16 mouse cellular contexts compared by ENCODE assay signal in the genomic region with DNA sequence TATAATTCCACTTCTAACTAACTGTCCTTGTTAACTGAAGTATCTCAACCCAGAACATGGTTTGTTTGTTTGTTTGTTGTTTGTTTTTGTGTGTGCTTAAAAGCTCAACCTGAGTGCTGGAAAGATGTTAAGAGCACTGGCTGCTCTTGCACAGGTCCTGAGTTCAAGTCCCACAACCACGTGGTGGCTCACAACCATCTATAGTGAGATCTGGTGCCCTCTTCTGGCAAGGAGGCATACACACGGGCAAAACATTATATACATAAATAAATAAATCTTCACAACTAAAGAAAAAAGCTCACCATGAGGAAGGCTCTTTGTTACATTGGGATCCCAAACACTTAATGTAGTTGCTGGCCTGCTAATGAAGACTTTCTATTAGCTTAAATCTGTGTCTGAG. TPM values are rescaled to one million over a fixed set of nuclear protein-coding genes. Genes with fewer than 3 reads are reported as not detected.
DNase-seq lines count a peak whose midpoint lies in the region; ATAC-seq and TF ChIP-seq lines count a peak whose summit lies in the region.
"Had no signal": no experiment of that assay in that cellular context is flagged by ENCODE, and none has a peak within 500 bp of the region (broad histone marks: within the 10 kb centered on the region; RNA-seq: fewer than 3 reads in every experiment).

No protein-coding gene starts in this region.

- H3K4me1 ChIP-seq in heart, adult 2 months (ENCODE audit: control insufficient read depth, insufficient read depth, low read length): peaks cover 2% of the 10 kb centered on the region
- H3K4me1 ChIP-seq in liver, postnatal 0 days (ENCODE audit: insufficient read depth): peaks cover 5% of the 10 kb centered on the region; the same call in 1 of the 2 replicates
- H3K4me1 ChIP-seq in E14TG2a.4 (replicated peaks; ENCODE audit: low read depth, low read length): peaks cover 23% of the 10 kb centered on the region
- no peaks in the 10 kb centered on the region for H3K4me1 ChIP-seq in bone marrow macrophage, adult 2 months (ENCODE audit: control insufficient read depth, insufficient read depth, low read length)
- H3K4me1 ChIP-seq: neural tube, embryonic 12.5 days had no signal

- no peak overlapping the region for H3K27ac ChIP-seq in heart, adult 2 months
- no peak overlapping the region for H3K27ac ChIP-seq in liver, postnatal 0 days (ENCODE audit: low read depth)
- no peak overlapping the region for H3K27ac ChIP-seq in bone marrow macrophage, adult 2 months (ENCODE audit: insufficient read depth, low read depth, low read length)
- H3K27ac ChIP-seq: neural tube, embryonic 12.5 days had no signal

- no peak for TF ChIP-seq EP300 in heart, adult 2 months (IDR thresholded peaks at IDR 0.05; ENCODE audit: insufficient read depth, low read depth, low read length)
- TF ChIP-seq EP300 in liver, postnatal 0 days (IDR thresholded peaks at IDR 0.05; ENCODE audit: low read depth): no peak

- no peak overlapping the region for H3K9ac ChIP-seq in heart, adult 2 months (ENCODE audit: low read depth, low read length)
- no peak overlapping the region for H3K9ac ChIP-seq in liver, postnatal 0 days (replicated peaks)
- H3K9ac ChIP-seq: neural tube, embryonic 12.5 days had no signal

- ATAC-seq in liver, postnatal 0 days: no peak
- ATAC-seq: forebrain, embryonic 14.5 days; hindbrain, embryonic 16.5 days; midbrain, embryonic 16.5 days had no signal

- no peaks in the 10 kb centered on the region for H3K79me2 ChIP-seq in heart, adult 2 months (replicated peaks; ENCODE audit: control insufficient read depth, insufficient read depth, low read length)

- TF ChIP-seq POLR2A in heart, adult 2 months (IDR thresholded peaks at IDR 0.05; ENCODE audit: insufficient read depth, low read depth, low read length): no peak
- TF ChIP-seq POLR2A in bone marrow macrophage, adult 2 months (IDR thresholded peaks at IDR 0.05; ENCODE audit: borderline replicate concordance, low read depth, low read length): no peak

- 73% methylated on average over 2 of the region's 2 CpGs for WGBS in heart, adult 2 months
- 69% methylated on average over 2 of the region's 2 CpGs for WGBS in liver, postnatal 0 days (ENCODE audit: insufficient replicate concordance)

- no peaks in the 10 kb centered on the region for H3K27me3 ChIP-seq in heart, adult 2 months (ENCODE audit: control insufficient read depth, insufficient read depth, low read length)
- no peaks in the 10 kb centered on the region for H3K27me3 ChIP-seq in liver, postnatal 0 days (ENCODE audit: insufficient read depth, low read length)
- no peaks in the 10 kb centered on the region for H3K27me3 ChIP-seq in E14TG2a.4 (ENCODE audit: insufficient read depth, low read length)
- H3K27me3 ChIP-seq: neural tube, embryonic 12.5 days had no signal

- intact Hi-C loops in heart, adult 2 months (cut with DNase I): no loop called here
- intact Hi-C loops in left cerebral cortex, postnatal 4 days (cut with DNase I): no loop called here

- no peaks in the 10 kb centered on the region for H3K36me3 ChIP-seq in heart, adult 2 months (ENCODE audit: control insufficient read depth, insufficient read depth, low read length)
- no peaks in the 10 kb centered on the region for H3K36me3 ChIP-seq in liver, postnatal 0 days (replicated peaks; ENCODE audit: insufficient read depth, low read length)
- H3K36me3 ChIP-seq in E14TG2a.4 (ENCODE audit: insufficient read depth, low read length): no peaks in the 10 kb centered on the region
- H3K36me3 ChIP-seq: neural tube, embryonic 12.5 days had no signal

- no peak overlapping the region for H3K4me3 ChIP-seq in heart, adult 2 months
- H3K4me3 ChIP-seq in liver, postnatal 0 days (ENCODE audit: low read depth, low read length): no peak overlapping the region
- H3K4me3 ChIP-seq in E14TG2a.4 (replicated peaks; ENCODE audit: low read length): no peak overlapping the region
- H3K4me3 ChIP-seq in bone marrow macrophage, adult 2 months (ENCODE audit: insufficient read depth, low read length): no peak overlapping the region
- H3K4me3 ChIP-seq: neural tube, embryonic 12.5 days had no signal

- TF ChIP-seq CTCF in heart, adult 2 months (IDR thresholded peaks at IDR 0.05): peak; percentile 47
- peak; percentile 46; the same call in 1 of the 2 replicates for TF ChIP-seq CTCF in liver, postnatal 0 days (IDR thresholded peaks at IDR 0.05; ENCODE audit: low read depth)
- peak; percentile 21; the same call in 1 of the 2 replicates for TF ChIP-seq CTCF in E14TG2a.4 (conservative IDR thresholded peaks at IDR 0.05; ENCODE audit: low read length)
- peak; percentile 49; the same call in 1 of the 2 replicates for TF ChIP-seq CTCF in bone marrow macrophage, adult 2 months (IDR thresholded peaks at IDR 0.05; ENCODE audit: low read depth, low read length)

- H3K9me3 ChIP-seq in liver, postnatal 0 days (ENCODE audit: low read length): no peaks in the 10 kb centered on the region
- peaks cover 13% of the 10 kb centered on the region for H3K9me3 ChIP-seq in E14TG2a.4 (ENCODE audit: low read length)
- H3K9me3 ChIP-seq: neural tube, embryonic 12.5 days had no signal

- DNase-seq in heart, adult 2 months: no peak
- DNase-seq in heart, adult 18-20 months: no peak
- DNase-seq in liver, postnatal 0 days: no peak
- DNase-seq in liver: no peak
- DNase-seq in embryo, embryonic 10.5 days (ENCODE audit: low spot score): no peak
- DNase-seq in left cerebral cortex, postnatal 4 days: no peak
- DNase-seq: adrenal gland, adult 8-10 months; cerebellum, adult 9-10 months; embryo, embryonic 11 days; thymus, adult 2 months had no signal

- no peak overlapping the region for H3K4me2 ChIP-seq in liver, postnatal 0 days (ENCODE audit: low read depth, low read length)
- H3K4me2 ChIP-seq: neural tube, embryonic 12.5 days had no signal

RNA-seq across cellular contexts. Expression of a gene that starts 41.6 kb away (rescaled TPM):
- total RNA-seq in heart, adult 2 months (2021): 10 to 100 TPM; 19.9 to 23.7 TPM
- polyA plus RNA-seq in heart, adult 2 months (2012; rRNA removed): 7.5 and 14.2 TPM in 2 replicates
- total RNA-seq in heart, adult 18-20 months (2021): 10 to 100 TPM; 22.9 TPM
- polyA plus RNA-seq in liver, postnatal 0 days (2015; fragmentation: Nextera tagmentation; extraction: Ambion mirVana): 13.4 and 14.9 TPM in 2 replicates
- 44.9 and 47.7 TPM in 2 replicates for polyA plus RNA-seq in bone marrow macrophage, adult 2 months (2012; ENCODE audit: insufficient read depth, insufficient read length, missing spikeins)
- total RNA-seq in left cerebral cortex, postnatal 4 days (2021): 10 to 100 TPM; 86.5 to 92.9 TPM
